Mouse (Mus musculus): ENCODE measurements around the gene Znrf3.
"Not testable (repeated sequence)": the region's sequence is repeated elsewhere in the genome, so short reads cannot be mapped to it uniquely, and the experiment has no call there.

Znrf3 gene

DNA sequence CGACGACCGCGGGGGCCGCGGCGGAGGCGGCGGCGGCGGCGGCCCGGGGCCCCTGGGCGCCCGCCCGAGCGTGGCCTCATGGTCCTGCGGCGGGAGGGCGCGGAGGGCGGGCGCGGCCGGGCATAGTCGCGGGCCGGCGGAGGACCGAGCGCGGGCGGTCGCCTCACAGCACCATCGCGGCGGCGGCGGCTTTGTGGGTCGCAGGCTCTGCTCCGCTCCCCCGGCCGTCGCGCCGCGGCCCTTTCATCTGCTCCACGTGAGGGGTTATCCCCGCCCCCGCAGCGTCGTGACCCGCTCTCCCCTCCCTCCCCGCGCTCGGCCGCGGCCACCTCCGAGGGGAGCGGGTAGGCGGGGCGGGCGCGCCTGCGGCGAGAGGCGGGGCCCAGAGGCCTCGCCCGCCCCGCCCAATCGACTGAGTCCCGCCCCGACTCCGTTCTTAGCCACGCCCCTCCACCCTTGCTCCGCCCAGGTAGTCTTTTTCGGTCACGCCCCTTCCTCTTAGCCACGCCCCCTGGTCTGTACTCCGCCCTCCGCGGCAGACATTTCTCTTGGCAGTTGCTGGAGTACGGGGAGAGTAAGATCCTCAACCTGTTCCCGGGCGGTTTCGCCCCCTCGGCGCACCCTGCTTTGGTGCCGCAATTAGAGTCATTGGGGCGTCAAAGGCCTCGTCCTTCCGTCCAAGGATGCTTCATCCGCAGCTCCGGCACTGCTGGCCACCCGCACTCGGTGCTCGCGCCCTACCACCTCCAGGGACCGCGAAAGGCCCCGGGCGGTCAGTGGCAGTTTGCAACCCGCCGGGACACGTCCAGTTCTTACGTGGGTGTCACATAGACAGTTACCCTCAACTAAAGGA, at the start of gene Znrf3:
Znrf3 (minus strand) TSS at position 249 of the 853 bp plus-strand sequence.
- DNase-seq (ENCODE audit: extremely low spot score, low read depth, low spot score), result peak; percentile 85

DNA sequence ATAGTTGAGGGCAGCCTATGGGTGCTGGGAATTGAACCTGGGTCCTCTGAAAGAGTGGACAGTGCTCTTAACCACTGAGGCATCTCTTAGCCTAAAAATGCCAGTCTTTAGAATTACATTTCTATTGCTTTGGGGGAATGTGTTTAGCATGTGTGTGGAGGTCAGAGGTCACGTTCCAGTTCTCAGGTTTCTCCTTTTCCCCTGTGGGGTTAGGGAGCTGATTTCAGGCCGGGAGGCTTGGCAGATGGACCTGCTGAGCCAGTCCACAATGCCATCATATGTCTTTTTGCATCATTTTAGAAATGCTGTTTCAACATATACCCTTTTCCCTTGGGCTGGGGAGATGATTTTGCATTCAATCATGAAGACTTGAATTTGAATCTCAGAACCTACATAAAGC, 49.2 kb upstream of the Znrf3 start:
- no peak for DNase-seq (ENCODE audit: extremely low spot score, low read depth, low spot score)

DNA sequence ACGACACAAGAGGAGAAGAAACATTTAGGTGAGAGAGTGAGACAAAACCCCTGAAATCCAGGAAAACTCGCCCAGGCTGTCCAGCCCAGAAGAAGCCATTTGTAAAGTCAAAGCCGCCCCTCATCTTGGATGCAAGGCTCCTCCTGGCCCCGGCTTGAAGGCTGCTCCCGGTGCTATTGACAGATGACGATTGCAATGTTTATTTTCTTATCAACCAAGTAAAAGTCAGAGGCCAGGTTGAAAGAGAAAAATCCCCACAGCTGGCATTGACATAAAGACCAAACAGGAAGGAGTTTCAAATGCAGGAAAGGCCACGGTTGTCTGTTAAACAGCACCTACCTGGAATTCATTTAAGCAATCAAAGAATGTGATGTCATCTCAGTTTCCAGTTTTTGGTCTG, 47.3 kb upstream of the Znrf3 start:
- no peak for DNase-seq (ENCODE audit: extremely low spot score, low read depth, low spot score)

DNA sequence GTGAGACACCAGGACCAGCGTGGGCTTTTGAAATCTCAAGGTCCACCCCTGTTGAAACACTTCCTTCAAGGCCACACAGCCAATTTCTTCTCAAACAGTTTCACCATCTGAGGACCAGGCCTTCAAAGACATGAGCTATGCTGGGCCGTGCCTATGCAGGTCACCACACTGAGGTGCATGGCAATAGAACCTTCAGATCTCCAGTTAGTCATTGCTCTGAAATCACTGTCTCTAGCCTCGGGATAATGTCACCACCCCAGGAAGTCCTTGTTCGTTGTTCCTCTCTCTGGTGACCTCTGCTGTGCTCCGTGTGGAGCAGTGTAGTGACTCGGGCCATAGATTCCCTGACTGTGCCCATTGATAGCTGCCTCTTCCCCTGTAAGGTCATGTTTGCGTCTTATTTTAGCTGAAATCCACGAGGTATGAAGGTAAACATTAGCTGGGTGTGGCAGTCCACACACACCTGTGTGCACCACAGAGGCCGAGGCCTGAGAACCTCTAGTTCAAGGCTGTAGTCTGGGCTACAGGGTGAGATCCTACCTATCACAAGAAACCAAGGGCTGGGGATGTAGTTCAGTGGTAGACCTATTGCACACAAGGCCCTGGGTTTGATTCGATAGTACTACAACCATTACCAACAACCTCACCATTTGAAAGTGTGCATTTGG, 46.5 kb upstream of the Znrf3 start:
- no peak for DNase-seq (ENCODE audit: extremely low spot score, low read depth, low spot score)

DNA sequence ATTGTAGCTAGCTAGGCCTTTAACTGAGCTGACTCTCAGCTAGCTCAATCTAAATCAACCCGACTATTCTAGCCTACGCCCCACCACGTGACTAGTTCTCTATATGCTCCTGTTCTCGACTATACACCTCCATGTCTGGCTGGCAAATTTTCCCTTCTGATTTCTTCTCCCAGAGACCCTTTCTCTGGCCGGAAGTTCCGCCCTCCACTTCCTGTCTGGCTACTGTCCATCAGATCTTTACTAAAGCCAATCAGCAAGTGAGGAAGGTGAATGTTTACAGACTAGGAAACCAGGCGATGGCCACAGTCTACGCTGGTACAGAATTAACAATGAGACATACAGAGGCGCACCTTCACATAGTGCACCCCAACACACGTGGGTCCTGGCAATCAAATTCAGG, 44.8 kb upstream of the Znrf3 start:
- not testable (repeated sequence) for DNase-seq (ENCODE audit: extremely low spot score, low read depth, low spot score)

DNA sequence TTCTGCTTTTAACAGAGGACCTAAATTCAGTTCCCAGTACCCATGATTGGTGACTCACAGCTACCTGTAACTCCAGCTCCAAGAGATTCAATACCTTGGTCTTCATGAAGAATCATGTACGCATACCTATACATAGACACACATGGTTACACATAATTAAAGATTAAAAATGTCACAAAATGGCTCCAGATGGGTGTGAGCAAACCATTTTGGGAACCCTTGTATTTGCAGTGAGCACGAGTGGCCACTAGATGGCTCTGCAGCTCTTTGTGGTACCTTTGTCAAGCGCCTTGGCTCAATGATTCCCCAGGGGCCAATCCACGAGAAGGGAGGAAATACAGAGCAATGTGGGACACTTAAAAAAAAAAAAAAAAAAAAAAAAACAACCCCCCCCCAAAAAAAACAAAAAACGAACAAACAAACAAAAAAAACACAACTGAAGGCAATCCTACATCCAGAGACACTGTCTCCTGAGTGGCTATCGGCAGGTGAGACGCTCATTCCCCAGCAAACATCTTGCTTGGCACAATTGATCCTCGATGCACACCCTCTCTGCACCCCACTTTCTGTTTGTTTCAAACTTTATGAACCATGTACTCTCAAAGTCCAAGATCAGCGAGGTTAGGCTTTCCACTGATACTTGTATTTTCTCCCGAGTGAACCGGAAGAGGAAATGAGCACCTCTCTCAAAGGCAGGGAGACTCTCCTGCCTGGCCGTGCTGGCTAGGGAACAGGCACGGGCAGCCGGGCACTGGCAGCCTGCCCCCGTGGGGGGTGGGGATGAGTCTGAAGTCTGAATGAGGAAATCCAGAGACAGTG, 40.8 kb upstream of the Znrf3 start:
- peak; percentile 83 for DNase-seq (ENCODE audit: extremely low spot score, low read depth, low spot score)

DNA sequence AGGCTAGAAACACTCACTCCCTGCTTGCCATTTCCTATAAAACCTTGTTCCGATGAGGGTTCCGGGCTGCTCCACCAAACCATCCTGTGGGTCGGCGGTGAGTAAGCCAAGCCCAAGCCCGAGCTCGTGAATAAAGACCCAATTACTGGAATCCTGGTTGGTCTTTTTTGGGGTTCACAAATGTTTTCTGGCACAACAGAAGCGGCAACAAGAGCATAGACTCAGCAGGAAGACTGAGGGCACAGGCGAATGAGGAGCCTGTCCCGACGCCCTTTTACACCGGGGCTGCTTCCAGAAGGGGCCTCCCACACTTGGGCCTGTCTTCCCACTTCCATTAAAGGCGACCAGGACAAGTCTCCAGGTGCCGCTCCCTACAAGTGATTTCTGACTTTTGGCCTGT, 37.9 kb upstream of the Znrf3 start:
- DNase-seq (ENCODE audit: extremely low spot score, low read depth, low spot score), result no peak

DNA sequence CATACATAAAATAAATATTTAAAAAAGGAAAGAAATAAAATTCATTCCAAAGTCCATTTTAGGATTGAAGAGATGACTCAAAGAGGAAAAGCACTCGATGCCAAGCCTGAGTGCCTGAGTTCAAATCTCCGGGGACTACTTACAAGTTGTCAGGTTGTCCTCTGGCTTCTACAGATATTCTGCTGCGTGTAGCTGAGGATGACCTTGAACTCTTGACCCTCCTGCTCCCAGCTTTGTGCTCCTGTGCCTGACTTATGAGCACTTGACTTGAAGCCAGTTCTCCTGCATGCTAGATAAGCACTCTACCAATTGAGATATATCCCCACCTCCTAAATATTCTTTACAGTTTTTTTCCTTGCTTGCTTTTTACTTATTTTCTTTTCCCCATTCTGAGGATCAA, 34.2 kb upstream of the Znrf3 start:
- DNase-seq (ENCODE audit: extremely low spot score, low read depth, low spot score), result no peak

DNA sequence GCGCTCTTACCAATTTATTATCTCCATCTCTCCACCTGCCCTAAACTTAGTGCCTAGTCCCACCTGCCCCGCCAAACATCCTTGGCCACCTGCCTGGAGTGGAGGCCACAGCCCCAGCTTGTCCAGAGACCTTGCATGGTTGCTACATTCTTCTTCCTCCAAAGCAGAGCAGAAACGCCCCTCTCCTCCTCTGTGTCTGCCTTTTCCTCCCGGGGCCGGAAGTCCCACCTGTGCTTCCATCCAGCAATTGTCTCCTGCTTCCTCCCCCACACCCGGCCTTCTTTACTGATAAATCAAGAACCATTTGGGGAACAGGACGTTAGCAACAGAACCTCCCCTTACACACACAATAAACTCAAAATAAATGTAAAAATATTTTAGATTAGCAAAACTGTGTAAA, 33.5 kb upstream of the Znrf3 start:
- no peak for DNase-seq (ENCODE audit: extremely low spot score, low read depth, low spot score)

DNA sequence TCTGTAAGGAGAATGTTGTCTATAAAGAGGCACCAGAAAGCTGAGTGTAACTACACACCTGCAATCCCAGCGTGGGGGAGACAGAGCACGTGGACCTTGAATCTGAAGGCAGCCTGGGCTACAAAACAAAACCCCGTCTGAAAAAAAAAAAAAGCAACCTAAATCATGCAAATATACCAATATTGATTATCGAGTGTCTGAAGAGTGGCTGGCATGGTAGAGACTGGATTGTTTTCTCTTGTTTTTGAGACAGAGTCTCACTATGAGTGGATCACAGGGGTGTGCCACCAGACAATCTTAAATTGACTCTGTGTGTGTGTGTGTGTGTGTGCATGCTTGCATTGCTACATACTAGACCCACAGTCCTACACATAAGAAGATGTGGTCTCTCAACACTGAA, 32.2 kb upstream of the Znrf3 start:
- DNase-seq (ENCODE audit: extremely low spot score, low read depth, low spot score), result no peak

DNA sequence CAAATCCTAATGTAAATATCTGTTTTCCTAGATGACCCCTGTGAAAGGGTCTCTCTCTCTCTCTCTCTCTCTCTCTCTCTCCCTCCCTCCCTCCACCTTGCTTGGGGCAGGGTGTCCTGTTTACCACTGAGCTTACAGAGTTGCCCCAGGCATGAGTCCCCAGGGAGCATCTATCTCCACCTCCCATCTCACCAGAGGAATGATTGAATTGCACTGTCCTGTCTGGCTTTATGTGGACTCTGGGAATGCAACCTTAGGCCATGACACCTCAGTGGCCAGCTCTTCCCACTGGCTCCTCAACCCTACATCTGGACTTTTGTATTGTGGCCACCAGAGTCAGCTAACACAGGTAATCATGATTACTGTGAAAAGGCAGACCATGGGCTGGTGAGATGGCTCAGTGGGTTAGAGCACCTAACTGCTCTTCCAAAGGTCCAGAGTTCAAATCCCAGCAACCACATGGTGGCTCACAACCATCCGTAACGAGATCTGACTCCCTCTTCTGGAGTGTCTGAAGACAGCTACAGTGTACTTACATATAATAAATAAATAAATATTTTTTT, 31.0 kb upstream of the Znrf3 start:
- not testable (repeated sequence) for DNase-seq (ENCODE audit: extremely low spot score, low read depth, low spot score)

DNA sequence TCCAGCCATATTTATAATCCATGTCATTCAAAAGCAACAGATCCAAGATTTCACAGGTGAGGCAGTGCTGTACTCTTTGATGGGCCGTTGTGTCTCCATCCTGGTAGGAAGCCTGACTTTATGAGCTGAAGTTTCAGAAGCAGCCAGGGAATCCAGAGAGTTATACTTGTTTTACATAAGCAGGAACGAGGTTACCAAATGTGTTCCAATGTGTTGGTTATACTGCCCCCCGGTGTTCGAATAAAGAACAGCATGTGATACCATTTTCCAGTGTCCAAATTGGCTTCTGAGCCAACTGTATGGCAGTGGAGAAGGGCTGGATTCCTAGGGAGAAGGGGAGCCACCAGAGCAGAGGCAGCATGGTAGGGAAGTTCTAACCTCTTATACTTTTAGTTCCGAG, 29.5 kb upstream of the Znrf3 start:
- DNase-seq (ENCODE audit: extremely low spot score, low read depth, low spot score), result peak; percentile 70

DNA sequence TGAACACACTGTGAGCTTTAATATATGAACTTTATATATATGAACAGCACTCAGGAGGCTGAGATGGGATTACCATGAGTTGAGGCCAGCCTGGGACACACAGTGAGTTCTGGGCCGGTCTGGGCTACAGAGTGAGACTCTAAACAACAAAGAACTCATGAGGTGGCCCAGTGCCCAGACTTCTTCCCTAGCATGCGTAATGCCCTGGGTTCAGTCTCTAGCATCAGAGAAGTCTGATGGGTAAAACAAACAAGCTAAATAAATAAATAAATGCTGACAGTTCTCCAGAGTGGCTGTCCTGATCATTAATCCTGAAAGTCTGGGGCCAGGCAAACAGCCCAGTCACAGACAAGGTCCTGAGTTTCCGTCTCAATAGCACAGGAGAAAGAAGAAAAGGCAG, 25.4 kb upstream of the Znrf3 start:
- DNase-seq (ENCODE audit: extremely low spot score, low read depth, low spot score), result no peak

DNA sequence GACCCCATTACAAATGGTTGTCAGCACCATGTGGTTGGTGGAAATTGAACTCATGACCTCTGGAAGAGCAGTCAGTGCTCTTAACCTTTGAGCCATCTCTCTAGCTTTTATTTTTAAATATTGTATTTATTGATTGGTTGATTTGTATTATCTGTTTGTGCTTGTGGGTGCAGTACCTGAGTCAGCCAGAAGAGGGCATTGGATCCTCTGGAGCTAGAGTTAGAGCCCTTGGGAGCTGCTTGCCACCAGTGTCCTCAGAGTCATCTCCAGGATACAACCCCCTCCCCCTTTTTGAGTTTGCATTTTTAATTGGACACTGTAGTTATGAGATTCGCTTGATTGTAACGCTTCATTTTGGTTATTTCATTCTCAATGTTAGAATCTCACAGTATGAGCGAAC, 24.4 kb upstream of the Znrf3 start:
- DNase-seq (ENCODE audit: extremely low spot score, low read depth, low spot score), result no peak

DNA sequence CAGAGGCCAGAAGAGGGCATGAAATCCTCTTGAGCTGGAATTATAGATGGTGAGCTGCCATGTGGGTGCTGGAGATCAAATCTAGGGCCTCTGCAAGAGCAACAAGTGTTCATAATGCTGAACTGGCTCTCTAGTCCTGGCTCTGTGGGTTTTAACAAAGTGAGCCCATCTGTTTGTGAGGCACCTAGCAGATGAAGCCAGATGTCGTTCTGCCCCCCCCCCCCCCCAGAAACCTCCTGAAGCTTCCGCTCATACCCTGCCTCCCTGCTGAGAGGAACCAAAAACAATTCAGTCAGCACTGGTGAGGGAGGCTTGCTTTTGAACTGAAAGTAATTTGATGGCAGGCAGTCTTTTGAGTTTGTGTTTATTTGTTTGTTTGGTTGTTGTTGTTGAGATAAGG, 23.8 kb upstream of the Znrf3 start:
- no peak for DNase-seq (ENCODE audit: extremely low spot score, low read depth, low spot score)

DNA sequence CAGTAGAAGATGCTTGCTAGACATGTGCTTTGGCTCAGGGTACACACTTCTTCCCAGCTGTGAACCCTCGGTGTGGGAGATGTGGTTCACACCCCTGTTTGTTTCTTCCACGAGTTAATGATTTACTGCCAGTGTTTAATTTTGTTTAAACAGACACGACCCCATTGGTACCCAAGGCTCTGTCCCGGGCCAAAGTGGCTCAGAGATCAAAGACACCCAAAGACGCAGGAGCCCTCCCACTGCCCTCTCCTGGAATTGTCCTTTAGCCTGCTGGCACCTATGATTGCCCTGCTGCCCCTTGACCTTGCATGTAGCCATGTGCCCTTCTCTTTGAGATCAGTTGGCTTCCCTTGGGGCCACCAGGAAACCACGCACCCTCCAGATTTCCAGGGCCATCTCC, 7.3 kb upstream of the Znrf3 start:
- DNase-seq (ENCODE audit: extremely low spot score, low read depth, low spot score), result no peak

DNA sequence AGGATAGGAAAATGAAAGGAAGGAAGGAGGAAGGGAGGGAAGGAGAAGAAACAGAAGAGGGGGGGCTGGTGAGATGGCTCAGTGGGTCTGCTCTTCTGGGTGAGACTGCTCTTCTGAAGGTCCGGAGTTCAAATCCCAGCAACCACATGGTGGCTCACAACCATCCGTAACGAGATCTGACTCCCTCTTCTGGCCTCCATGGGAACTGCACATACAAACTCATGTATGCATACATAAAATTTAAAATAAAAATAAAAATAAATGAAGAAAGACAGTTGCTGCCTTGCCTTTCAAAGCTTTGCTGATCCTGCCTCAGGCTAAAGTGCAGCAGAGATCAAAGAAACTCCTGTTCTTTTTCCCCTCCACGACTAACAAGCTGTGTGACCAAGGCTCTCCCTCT, 6.7 kb upstream of the Znrf3 start:
- DNase-seq (ENCODE audit: extremely low spot score, low read depth, low spot score), result no peak

DNA sequence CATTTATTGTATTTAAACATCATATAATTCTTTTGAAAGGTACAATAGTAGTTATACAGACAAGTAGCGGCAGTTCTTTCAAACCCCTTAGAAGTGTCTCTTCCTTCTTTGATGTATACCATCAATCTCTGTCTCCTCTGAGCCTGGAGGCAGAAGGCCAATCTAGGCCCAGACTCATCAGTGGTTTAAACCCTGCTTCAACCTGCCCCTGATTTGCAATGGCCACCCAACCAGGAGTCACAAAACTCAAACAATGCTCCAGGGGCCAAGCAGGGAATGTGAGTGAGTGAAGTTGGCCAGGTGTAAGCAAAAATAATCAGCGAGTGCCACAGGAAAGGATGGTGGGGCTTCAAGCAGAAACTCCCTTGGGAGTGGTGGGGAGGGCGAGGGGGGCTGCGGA, 6.1 kb upstream of the Znrf3 start:
- no peak for DNase-seq (ENCODE audit: extremely low spot score, low read depth, low spot score)

DNA sequence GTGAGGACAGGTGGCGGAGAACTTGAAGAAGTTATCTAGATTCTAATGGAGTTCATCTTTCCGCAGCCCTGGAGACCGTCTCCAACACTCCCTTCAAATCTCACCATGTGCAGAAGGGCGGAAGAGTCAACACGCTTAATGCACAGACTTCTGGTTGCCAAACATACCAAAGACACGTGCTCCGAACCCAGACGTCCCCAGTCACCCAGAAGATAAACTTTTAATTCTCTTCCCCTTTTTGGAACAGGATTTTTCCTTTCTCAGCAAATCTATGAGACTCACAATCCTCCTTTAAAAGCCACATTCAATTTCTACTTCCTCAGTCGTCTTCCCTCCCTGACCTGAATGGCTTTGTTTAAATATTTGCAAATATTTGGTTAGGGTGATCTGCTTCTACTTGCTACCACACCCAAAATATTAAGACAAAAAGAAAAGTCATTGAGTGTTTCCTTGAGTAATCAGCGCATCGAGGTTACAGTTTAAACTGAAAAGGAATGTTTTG, 856 bp upstream of the Znrf3 start:
- no peak for DNase-seq (ENCODE audit: extremely low spot score, low read depth, low spot score)

DNA sequence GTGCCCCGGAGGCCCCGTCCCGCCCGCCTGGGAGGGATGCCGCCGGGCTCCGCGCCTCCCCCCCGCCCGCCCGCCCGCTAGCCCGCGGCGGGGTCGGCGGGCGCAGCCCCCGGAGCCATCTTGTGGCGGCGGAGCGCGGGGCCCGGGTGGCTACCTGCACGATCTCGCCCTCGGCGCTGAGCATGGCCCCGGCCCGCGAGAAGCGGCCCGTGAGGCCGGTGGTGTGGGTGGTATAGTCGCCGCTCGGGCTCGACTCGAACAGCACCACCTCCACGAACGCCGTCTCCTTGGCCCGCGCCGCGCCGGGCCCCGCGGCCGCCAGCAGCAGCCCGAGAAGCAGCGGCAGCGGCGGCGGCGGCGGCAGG, 431 bp downstream of the Znrf3 start:
- no peak for DNase-seq (ENCODE audit: extremely low spot score, low read depth, low spot score)

DNA sequence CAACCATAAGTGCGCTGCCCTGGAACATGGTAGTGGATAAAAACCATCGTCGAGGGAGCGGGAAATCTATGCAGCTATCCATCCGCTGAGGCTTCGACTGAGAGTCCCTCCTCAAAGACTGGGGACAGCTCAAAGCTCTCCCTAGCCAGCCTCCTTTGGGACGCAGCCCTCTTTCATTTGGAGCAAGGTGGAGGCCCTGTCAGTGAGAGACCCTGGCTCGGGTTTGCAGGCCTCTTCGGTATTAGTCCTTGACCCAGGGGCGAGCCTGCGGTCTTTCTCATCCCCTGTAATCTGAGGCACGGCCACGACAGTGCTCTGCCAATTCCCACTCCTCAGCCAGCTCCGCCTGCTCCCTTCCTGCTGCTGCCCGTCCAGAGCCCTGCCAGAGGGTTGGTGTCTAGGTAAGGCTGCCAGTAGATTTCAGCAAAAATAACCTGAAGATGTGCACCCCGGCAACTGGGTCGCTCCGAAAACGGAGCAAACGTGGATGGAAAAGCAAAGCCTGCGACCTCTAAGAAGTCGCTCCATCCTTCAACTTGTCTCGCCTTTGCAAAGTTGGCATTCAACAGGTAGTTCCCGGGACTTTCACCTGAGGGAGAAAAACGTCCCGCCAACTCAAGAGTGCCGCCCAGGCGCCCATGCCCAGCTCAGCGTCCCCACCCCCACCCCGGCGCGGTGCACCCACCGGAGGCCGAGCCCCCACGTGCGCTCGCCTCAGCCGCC, 975 bp downstream of the Znrf3 start:
- no peak for DNase-seq (ENCODE audit: extremely low spot score, low read depth, low spot score)
